Mouse (Mus musculus): ENCODE data around the gene Gm20422.

Gene Gm20422

DNA sequence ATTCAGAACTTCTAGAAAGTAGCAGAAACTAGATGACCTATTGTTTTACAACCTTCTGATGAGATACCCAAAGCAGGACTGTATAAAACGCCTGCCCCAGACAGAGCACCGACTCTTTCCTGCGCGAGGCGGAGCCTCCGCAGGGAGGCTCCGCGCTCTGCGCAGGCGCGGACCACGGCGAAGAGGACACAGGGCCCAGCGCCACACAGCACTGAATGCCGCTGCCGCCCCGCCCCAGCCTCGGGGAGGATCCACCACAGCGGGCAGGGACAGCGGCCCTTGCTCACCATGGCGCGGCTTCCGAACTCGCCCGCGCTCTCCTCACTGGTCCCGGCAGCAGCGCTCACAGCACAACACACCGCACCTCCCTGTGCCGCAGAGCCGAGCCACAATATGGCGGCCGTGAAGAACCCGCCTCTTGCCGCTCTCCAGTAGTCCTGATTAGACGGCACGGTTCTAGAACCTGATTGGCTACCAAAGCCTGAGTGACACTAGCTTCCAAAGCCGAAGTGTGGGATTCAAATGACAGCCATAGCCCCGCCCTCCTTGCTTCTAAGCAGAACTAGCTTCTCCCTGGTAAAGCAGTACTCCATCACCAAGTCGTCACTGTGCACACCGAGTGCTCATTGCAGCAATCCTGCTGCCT is at the start of gene Gm20422:
Gene Gm20422 (minus strand): TSS at position 384 of the 646 bp plus-strand sequence.
- DNase-seq (ENCODE audit: low read depth, low spot score) = peak; percentile 97

DNA sequence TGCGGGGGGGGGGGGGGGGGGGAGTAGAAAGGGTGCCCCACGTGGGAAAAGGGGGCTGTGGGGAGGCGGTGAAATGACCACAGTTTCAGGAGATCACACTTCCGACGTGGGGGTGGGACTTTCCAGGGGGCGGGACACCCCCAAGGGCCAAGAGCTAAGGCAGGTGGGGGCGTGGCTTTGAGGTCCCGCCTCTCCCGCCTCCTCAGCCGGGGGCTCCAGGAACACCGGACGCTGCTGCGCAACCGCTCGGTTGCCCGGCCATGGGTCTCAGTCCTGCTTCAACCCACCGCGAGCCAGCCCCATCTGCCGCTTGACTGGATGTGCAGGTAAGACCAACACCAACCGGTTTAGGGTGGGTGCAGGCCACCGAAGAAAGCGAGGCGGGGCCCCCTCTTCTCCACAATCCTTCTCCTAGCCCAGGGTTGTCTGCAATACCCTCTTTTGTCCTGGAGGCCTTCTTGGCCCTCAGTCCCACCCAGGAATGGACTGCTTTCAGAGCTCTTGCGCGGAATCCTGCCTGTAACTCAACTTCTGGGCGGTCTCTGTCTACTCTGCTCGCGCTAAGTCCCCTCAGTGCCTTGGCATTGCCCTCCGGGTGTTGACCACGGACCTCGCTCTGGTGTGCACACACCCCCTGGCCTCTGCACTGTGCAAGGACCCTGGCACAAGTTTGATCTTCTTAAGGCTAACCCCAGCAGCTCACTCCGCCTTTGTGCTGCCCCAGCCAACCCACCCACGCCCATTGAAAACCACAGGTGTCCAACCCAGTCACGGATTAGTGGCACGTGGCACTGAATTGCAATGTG is 47.9 kb upstream of the Gm20422 start, which contains the start of gene Lpar2:
Gene Lpar2 (plus strand): TSS at position 44 of the 806 bp plus-strand sequence.
- no peak for DNase-seq (ENCODE audit: low read depth, low spot score)

DNA sequence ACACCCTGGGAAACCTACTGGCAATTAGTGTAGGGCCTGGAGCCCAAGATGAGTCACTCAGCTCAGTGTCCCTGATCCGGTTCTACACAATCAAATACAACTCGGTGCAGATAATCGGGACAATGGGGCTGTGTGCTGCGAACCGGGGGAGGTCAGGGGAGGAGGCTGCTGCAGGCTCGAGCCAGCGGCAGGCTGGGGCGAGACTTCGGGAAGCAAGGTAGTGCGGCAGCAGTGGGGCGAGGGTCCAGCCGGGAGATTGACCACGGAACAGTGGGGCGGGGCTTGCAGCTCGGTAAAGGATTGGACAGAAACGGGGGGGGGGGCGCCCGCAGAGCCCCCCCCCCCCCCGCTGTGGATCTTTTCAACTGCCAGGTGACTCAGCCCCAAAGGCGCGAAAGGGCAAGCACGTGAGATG is 47.3 kb upstream of the Gm20422 start:
- no peak for DNase-seq (ENCODE audit: low read depth, low spot score)

DNA sequence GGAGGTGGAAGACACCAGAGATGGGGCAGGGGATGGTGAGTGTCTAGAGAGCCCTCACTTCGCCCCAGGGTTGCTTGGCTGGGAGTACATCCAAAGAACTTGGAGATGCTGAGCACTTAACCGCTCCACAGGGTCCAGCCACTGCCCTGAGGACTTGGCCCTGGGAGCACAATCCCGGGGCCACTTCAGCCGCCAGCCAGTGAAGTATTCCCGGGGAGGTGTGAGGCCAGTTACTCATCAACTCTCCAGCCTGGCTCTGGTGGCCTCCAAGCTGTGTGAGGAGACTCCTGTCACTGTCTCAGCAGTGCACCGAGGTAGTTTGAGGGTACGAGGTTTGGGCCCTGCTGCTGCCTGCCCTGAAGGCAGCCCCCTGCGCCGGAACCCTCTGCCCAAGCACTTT is 45.8 kb upstream of the Gm20422 start:
- no peak for DNase-seq (ENCODE audit: low read depth, low spot score)

DNA sequence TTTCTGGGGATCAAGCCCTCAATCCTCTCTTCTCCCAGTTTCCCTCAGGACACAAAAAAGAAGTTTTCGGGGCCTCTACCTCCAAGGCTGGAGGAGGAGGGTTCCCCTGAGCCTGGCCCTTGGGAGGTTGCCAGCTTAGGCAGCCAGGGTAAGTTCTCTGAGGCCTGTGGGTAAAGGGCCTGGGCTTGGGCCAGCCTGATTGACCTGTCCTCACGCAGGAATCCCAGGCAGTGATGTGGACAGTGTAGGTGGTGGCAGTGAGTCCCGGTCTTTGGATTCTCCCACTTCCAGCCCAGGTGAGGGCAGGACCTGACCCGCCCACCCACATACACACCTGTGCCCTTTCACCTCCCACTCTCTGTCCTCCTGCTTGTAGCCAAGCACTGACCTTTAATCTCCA is 40.7 kb upstream of the Gm20422 start:
- DNase-seq (ENCODE audit: low read depth, low spot score) = no peak

DNA sequence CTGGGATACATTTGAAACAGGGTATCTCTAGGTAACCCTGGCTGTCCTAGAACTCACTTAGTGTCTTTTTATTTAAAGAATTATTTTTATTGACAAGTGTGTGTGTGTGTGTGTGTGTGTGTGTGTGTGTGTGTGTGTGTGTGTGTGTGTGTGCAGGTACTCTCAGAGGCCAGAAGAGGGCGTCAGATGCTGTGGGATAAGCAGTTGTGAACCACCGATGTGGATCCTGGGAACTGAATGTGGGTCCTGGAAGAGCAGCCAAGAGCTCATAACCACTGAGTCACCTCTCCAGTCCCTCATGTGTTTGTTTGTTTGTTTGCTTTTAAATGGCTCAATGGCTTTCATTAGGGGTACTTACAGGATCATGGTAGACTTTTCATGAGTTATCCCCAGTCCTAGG is 40.2 kb upstream of the Gm20422 start:
- no peak for DNase-seq (ENCODE audit: low read depth, low spot score)

DNA sequence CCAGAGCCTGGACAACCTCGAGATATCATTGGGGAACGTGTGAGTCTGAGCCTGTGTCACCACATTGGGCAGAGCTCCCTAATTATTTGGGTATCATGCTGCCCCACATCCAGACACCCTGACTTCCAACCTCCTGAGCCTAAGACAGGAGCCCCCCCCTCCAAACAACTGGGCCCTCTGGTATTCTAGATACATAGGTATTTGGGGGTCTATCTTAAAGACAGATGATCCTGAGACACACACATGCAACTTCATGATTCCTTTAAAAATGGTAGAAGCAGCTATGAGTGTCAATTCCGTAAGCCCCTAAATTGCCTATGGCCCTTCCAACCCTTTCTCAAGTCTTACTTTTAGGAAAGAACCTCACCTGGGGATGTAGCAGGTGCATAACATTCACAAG is 35.1 kb upstream of the Gm20422 start:
- no peak for DNase-seq (ENCODE audit: low read depth, low spot score)

DNA sequence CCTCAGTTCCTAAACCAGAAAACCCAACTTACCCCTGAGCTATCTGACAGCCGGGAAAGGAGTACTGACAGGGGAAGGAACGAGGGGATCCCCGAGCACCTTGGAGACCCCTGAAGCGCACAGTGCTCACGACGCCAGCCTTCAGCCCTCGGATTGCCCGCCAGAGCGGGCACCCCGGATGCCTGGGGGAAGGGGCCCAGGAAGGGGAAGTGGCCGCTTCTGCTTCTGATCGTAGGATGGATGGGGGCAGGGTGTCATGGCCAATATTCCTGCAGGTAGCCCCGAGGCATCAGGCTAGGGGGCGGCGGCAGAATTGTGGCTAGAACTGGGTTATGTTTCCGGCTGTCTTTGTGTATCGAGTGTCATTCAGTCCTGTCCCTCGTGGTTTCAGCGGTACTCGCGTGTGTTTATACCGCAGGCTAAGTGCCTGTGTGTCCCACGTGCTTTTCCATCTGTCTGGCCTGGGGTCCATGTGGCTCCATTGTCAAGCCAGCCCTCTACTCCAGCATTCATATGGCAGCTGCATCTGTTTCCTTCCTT is 34.2 kb upstream of the Gm20422 start:
- no peak for DNase-seq (ENCODE audit: low read depth, low spot score)

DNA sequence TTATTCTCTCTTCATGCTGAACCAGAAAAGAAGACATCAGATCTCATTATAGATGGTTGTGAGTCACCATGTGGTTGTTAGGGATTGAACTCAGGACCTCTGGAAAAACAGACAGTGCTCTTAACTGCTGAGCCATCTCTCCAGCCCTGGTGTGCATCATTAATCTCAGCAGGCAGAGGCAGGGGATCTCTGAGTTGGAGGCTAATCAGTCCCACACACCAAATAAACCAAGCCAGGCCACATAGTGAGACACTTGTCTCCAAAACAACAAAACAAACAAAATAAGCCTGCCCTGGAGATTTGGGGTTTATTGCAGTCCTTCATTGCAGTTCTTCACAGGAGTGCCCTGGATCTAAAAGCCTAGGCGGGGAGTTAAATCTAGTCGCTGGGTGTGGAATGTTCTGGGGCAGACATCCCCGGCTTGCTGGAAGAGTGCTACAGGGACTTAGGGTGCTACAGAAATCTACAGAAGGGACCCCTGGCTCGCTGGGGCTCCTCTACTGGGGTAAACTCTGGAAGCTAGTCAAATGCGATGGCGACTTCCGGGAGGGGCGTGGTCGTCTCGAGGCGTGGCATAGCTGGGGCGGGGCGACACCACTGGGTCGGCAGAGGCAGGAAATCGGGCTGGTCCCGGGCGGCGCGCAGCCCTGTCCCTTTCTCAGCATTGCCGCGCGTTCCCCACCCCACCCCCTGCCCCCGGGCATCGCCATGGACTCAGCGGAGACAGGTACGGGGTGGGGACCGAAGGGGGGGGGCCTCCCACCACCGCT is 33.6 kb upstream of the Gm20422 start, which contains the start of gene Gmip:
Gene Gmip (plus strand): TSS at position 586 of the 770 bp plus-strand sequence.
- DNase-seq (ENCODE audit: low read depth, low spot score) = no peak

DNA sequence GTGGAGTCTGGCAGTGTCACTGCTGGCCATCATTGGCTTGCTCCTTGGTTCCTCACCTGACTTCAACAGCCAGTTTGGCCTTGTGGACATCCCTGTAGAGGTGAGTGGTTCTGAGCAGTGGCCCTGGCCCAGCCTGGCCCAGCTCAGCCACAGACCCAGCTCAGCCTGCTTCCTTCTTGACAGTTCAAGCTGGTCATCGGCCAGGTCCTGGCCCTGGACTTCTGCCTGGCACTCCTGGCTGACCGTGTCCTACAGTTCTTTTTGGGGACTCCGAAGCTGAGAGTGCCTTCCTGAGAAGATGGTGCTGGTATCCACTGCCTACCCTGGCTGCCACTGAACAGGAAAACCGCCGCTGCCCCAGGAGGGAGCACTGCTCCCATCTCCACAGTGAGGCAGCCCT is 32.5 kb upstream of the Gm20422 start:
- DNase-seq (ENCODE audit: low read depth, low spot score) = no peak

DNA sequence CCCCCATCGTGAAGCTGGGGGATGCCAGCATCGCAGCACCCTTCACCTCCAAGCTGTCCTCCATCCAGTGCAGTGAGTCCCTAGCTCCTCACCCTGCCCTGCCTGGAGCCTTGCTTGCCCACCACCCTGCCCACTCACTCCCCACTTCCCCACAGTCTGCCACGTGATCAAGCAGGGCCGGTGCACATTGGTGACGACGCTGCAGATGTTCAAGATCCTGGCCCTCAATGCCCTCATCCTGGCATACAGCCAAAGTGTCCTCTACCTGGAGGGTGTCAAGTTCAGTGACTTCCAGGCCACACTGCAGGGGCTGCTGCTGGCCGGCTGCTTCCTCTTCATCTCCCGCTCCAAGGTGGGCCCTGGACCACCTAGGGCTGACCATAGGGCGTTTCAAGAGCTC is 30.8 kb upstream of the Gm20422 start:
- no peak for DNase-seq (ENCODE audit: low read depth, low spot score)

DNA sequence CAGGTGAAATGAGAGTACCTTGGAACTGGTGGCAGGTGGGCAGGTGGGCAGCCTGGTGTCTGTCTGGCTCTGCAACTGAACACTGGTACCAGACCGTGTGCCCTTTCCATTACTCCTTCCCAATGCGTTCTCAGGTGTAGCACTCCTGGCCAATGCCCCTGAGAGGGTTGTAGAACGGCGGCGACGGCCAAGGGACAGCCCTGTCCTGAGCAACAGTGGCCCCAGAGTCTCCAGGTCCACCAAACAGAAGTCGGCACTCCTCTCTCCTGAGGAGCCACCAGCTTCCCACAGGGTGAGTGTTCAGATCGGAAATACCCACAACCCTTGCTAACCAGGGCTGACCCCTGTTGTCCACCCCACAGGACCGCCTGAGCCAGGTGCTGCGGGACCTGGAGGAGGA is 30.4 kb upstream of the Gm20422 start:
- no peak for DNase-seq (ENCODE audit: low read depth, low spot score)

DNA sequence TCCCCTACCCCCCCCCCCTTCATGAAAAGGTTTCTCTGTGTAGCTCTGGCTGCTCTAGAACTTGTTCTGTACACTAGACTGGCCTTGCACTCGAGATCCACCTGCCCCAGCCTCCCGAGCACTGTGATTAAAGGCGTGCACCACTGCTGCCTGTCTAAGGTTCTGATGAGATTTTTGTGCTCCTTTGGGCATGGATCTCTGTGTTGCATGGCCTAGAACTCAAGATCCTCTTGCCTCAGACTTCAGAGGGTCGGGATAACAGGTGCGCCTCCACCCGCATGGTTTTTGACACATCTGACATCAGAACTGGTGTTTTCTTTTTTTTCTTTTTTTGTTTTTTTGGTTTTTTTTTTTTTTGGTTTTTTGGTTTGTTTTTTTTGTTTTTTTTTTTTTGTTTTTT is 29.9 kb upstream of the Gm20422 start:
- no peak for DNase-seq (ENCODE audit: low read depth, low spot score)

DNA sequence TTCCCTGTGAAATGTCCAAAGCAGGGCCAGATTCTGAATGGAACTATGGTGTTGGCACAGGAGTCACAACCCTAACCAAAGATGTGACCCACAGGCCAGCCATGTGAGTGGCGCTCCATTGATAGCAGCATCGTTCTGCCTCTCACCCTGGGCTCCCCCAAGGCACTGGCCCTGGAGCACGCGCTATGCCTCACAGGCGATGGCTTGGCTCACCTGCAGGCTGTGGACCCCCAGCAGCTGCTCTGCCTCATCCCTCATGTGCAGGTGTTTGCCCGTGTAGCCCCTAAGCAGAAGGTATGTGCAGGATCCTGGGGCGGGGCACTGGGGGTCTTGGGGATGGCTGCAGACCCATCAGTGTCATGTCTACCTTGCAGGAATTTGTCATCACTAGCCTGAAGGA is 28.7 kb upstream of the Gm20422 start:
- no peak for DNase-seq (ENCODE audit: low read depth, low spot score)

DNA sequence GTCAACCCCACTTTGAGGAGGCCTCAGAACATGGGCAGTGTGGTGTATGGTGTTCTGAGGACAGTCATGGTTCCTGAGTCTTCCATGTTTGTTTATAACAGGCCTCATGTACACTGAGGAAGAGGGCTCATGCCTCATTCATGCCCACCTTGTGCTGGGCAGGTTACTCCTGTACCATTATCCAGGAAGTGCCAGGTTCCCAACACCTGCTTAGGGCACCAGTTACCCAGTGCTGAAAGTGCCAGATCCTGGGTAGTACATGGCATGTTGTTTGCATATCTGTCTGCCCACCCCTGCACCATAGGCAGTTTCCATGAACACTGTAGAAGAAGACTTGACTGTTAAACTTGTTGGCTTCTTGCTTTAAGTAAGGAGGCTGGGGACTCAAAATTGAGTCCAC is 27.5 kb upstream of the Gm20422 start:
- DNase-seq (ENCODE audit: low read depth, low spot score) = no peak

DNA sequence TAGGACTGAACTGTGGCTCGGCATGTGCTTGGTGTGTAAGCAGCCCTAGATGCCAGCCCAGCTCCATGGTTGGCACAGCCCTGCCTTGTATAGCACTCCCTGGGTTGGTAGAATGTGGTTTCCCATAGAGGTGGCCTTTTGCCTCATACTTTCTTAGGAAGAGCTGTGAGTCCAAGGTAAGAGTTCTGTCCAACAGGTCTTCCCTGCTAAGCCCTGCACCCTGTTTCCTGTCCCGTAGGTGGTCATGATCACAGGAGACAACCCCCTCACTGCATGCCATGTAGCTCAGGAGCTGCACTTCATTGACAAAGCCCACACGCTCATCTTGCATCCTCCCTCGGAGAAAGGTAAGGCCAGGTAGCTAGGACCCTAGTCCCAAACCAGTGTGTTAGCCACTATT is 27.1 kb upstream of the Gm20422 start:
- DNase-seq (ENCODE audit: low read depth, low spot score) = no peak

DNA sequence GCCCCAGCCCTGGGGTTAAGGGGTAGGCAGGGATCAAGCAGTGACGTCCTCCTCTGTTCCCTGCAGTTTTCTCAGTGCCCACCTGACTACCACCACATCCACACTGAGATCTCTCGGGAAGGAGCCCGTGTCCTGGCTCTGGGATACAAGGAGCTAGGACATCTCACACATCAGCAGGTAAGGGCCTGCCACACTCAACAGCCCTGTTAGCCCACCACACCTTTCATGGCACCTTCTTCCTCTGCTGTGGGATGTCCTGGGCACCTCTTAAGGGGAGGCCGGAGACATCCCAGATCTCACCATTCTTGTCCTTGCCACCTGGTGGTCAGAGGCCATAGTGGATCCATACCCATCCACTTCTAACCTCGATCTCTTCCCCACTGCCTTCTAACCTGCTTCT is 25.3 kb upstream of the Gm20422 start:
- DNase-seq (ENCODE audit: low read depth, low spot score) = no peak

DNA sequence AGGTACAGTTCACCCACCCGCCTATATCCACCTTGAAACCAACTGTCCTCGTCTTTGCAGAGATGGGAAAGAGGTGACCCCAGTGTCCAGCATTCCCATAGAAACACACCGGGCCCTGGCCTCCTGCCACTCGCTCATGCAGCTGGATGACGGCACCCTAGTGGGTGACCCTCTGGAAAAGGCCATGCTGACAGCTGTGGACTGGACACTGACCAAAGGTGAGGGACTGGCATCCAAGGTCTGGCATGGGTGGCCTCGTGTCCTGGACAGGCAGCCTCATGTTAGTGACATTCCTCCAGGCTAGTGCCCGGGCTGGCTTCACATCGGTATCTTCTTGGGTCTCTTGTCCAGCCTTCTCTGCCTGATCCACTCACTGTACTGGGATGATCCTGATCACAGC is 24.6 kb upstream of the Gm20422 start:
- no peak for DNase-seq (ENCODE audit: low read depth, low spot score)

DNA sequence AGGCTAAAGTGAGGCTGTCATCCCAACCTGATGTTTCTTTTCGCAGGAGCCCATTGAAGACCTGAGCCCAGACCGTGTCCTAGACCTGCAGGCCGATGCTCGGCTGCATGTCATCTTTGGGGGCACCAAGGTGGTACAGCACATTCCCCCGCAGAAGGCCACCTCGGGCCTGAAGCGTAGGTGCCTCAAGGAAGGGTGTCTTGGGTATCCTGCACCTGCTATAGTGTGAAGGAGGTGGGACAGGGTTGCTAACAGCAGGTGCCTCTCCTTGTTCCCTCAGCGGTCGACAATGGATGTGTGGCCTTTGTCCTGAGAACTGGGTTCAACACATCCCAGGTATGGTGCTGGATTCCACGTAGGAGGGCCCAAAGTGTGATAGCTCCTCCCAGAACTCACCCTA is 23.0 kb upstream of the Gm20422 start:
- no peak for DNase-seq (ENCODE audit: low read depth, low spot score)

DNA sequence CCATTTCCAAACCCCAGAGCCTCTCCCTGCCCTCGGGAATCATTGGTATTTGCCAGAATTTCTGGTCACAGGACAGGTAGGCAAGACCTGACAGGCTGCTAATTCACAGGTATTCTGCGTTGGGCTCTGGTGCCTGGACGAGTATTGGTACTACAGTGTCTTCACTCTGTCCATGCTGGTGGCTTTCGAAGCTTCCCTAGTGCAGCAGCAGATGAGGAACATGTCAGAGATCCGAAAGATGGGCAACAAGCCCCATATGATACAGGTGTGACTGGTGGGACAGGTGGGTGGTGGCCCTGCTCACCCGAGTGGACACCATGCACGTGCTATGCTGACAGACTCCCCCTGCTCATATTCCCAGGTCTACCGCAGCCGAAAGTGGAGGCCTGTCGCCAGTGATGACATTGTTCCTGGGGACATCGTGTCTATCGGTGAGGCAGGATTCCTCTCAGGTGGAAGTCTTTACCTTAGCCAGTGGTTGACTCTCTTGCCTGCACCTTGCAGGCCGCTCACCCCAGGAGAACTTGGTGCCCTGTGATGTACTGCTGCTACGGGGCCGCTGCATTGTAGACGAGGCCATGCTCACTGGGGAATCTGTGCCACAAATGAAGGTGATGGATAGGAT is 22.1 kb upstream of the Gm20422 start:
- no peak for DNase-seq (ENCODE audit: low read depth, low spot score)

DNA sequence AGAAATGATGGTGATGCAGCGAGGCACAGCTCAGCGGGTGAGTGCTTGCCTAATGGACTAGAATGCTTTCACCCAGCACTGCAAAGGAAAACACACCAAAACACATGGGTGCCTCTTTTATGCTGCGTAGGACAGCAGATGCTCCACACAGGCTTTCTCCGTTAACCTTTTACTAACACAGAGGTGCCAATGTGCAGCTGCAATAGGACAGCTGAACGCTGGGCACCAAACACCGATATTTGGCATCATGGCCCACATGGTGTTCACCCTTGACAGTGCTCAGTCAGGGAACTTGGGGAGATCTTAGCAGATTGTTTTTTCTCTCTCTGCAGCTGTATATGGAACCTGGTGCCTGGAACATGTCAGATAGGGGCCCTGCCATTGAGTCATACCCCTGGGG is 20.2 kb upstream of the Gm20422 start:
- DNase-seq (ENCODE audit: low read depth, low spot score) = no peak

DNA sequence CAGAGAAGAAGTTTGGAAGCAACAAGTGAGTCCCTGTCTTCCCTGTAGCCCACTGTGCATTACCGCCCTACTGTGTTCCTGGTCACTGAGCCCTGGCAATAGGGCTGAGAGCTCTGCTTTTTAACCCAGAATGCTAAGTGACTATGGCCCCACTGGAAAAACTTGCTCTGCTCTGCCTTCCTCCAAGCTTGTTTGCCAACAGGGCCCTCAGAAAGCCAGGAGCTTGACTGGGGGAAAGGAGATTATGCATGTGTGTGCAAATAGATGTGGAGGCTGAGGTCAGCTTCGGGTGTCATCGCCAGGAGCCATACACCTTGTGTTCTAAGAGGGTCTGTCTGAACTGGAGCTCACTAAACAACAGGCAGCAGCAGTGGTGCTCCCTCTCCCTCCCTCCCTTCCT is 19.4 kb upstream of the Gm20422 start:
- DNase-seq (ENCODE audit: low read depth, low spot score) = no peak

Data from brain, embryonic 18.5 days (tissue).